Comparison of ENCODE assay signal across 20 mouse cellular contexts in the genomic region with DNA sequence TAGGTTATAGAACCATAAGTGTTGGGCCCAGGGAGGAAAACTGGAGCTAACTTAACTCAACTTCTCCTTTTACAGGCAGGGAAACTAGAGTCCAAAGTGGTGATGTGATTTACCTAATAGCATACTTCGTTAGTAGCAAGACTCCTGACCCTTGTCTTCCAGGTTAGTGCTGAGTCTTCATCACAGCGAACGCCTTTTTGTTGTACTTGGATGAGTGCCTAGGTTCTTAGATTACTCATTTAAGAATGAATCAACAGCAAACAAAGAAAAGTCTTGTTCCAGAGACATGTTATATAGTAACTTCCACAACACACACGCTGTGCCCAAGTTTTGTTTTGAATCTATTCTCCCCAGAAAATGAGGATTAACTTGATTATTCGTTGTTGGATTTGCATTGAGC. TPM values are rescaled to one million over a fixed set of nuclear protein-coding genes. Genes with fewer than 3 reads are reported as not detected.
A peak's percentile ranks its signal among the peaks of the same experiment; 100 is the strongest.
DNase-seq lines count a peak whose midpoint lies in the region; ATAC-seq and TF ChIP-seq lines count a peak whose summit lies in the region.
"Had no signal": no experiment of that assay in that cellular context is flagged by ENCODE, and none has a peak within 500 bp of the region (broad histone marks: within the 10 kb centered on the region; RNA-seq: fewer than 3 reads in every experiment).

No protein-coding gene starts in this region.

- no peak overlapping the region for H3K9ac ChIP-seq in kidney, embryonic 14.5 days (ENCODE audit: low read depth, low read length)
- no peak overlapping the region for H3K9ac ChIP-seq in kidney, embryonic 15.5 days
- H3K9ac ChIP-seq in midbrain, embryonic 13.5 days (replicated peaks) = no peak overlapping the region
- H3K9ac ChIP-seq: hindbrain, embryonic 15.5 days; intestine, embryonic 15.5 days; liver, embryonic 13.5 days; midbrain, embryonic 12.5 days had no signal

- H3K27ac ChIP-seq in kidney, adult 2 months (ENCODE audit: insufficient read depth, low read depth, low read length) = no peak overlapping the region
- no peak overlapping the region for H3K27ac ChIP-seq in kidney, embryonic 14.5 days (ENCODE audit: low read depth, low read length)
- H3K27ac ChIP-seq in kidney, embryonic 15.5 days = no peak overlapping the region
- no peak overlapping the region for H3K27ac ChIP-seq in cerebellum, adult 2 months (ENCODE audit: insufficient read depth, low read length)
- no peak overlapping the region for H3K27ac ChIP-seq in midbrain, embryonic 13.5 days
- H3K27ac ChIP-seq: hindbrain, embryonic 15.5 days; intestine, embryonic 15.5 days; limb, embryonic 10.5 days; liver, embryonic 13.5 days; midbrain, embryonic 12.5 days had no signal

- no peak overlapping the region for H3K4me2 ChIP-seq in kidney, embryonic 14.5 days (replicated peaks; ENCODE audit: low read depth, low read length)
- no peak overlapping the region for H3K4me2 ChIP-seq in kidney, embryonic 15.5 days
- H3K4me2 ChIP-seq in myocyte (ENCODE audit: low read depth) = peak overlapping the region; percentile 40
- H3K4me2 ChIP-seq in midbrain, embryonic 13.5 days (replicated peaks) = no peak overlapping the region
- H3K4me2 ChIP-seq: hindbrain, embryonic 15.5 days; intestine, embryonic 15.5 days; liver, embryonic 13.5 days; midbrain, embryonic 12.5 days had no signal

- peaks cover 4% of the 10 kb centered on the region for H3K4me1 ChIP-seq in kidney, adult 2 months (ENCODE audit: control insufficient read depth, insufficient read depth, low read length)
- H3K4me1 ChIP-seq in kidney, embryonic 14.5 days (ENCODE audit: control insufficient read depth, insufficient read depth, low read length) = no peaks in the 10 kb centered on the region
- H3K4me1 ChIP-seq in kidney, embryonic 15.5 days = peaks cover 4% of the 10 kb centered on the region; the same call in 1 of the 2 replicates
- no peaks in the 10 kb centered on the region for H3K4me1 ChIP-seq in cerebellum, adult 2 months (ENCODE audit: control insufficient read depth, insufficient read depth, low read length)
- H3K4me1 ChIP-seq in midbrain, embryonic 13.5 days (replicated peaks) = no peaks in the 10 kb centered on the region
- H3K4me1 ChIP-seq: limb, embryonic 10.5 days; liver, embryonic 13.5 days; midbrain, embryonic 12.5 days had no signal

- 32% methylated on average over 5 of the region's 5 CpGs for WGBS in kidney, adult 2 months
- WGBS in kidney, embryonic 14.5 days = 50% methylated on average over 5 of the region's 5 CpGs
- WGBS in kidney, embryonic 15.5 days = 46% methylated on average over 5 of the region's 5 CpGs
- 79% methylated on average over 5 of the region's 5 CpGs for WGBS in cerebellum, adult 2 months
- 81% methylated on average over 5 of the region's 5 CpGs for WGBS in midbrain, embryonic 13.5 days

- no peak overlapping the region for H3K4me3 ChIP-seq in kidney, adult 2 months (ENCODE audit: insufficient read depth, low read depth, low read length)
- H3K4me3 ChIP-seq in kidney, embryonic 14.5 days (ENCODE audit: low read length) = no peak overlapping the region
- H3K4me3 ChIP-seq in kidney, embryonic 15.5 days (replicated peaks) = no peak overlapping the region
- H3K4me3 ChIP-seq in myocyte = no peak overlapping the region
- H3K4me3 ChIP-seq in cerebellum, adult 2 months (replicated peaks; ENCODE audit: insufficient read depth, low read depth, low read length) = no peak overlapping the region
- no peak overlapping the region for H3K4me3 ChIP-seq in midbrain, embryonic 13.5 days (replicated peaks)
- H3K4me3 ChIP-seq: hindbrain, embryonic 15.5 days; intestine, embryonic 15.5 days; limb, embryonic 10.5 days; liver, embryonic 13.5 days; midbrain, embryonic 12.5 days had no signal

- H3K79me2 ChIP-seq in myocyte (ENCODE audit: control insufficient read depth, insufficient read depth) = no peaks in the 10 kb centered on the region

- peak; percentile 87 for DNase-seq in kidney, adult 2 months
- peak; percentile 82 for DNase-seq in Muller cell, postnatal 12 days (ENCODE audit: inconsistent ontology term)
- DNase-seq in cerebellum, adult 2 months = no peak
- DNase-seq: adrenal gland, postnatal 36 days; cerebellum, adult 11-12 months; heart, postnatal 4 days; liver, embryonic 13.5 days; thymus, postnatal 4 days had no signal

- TF ChIP-seq CTCF in kidney, adult 2 months (conservative IDR thresholded peaks at IDR 0.05; ENCODE audit: insufficient read depth, insufficient read length, low read depth, low read length) = no peak
- TF ChIP-seq CTCF in cerebellum, adult 2 months (IDR thresholded peaks at IDR 0.05; ENCODE audit: borderline replicate concordance, insufficient read depth, low read depth, low read length) = no peak

- H3K9me3 ChIP-seq in kidney, embryonic 14.5 days (ENCODE audit: control insufficient read depth, low read length) = no peaks in the 10 kb centered on the region
- no peaks in the 10 kb centered on the region for H3K9me3 ChIP-seq in kidney, embryonic 15.5 days (replicated peaks)
- no peaks in the 10 kb centered on the region for H3K9me3 ChIP-seq in midbrain, embryonic 13.5 days
- H3K9me3 ChIP-seq: hindbrain, embryonic 15.5 days; intestine, embryonic 15.5 days; limb, embryonic 10.5 days; liver, embryonic 13.5 days; midbrain, embryonic 12.5 days had no signal

- no peak for ATAC-seq in kidney, embryonic 14.5 days (ENCODE audit: low FRiP score, low TSS enrichment)
- 0 out of 2 replicates have a peak, but pooled peaks have one; percentile 33 for ATAC-seq in kidney, embryonic 15.5 days (replicated peaks; ENCODE audit: low FRiP score)
- no peak for ATAC-seq in midbrain, embryonic 13.5 days
- ATAC-seq: intestine, embryonic 15.5 days had no signal

- H3K27me3 ChIP-seq in kidney, adult 2 months (replicated peaks; ENCODE audit: control insufficient read depth, insufficient read depth, low read length) = no peaks in the 10 kb centered on the region
- H3K27me3 ChIP-seq in kidney, embryonic 14.5 days (ENCODE audit: control insufficient read depth, insufficient read depth, low read length) = no peaks in the 10 kb centered on the region
- H3K27me3 ChIP-seq in kidney, embryonic 15.5 days = no peaks in the 10 kb centered on the region
- H3K27me3 ChIP-seq in myocyte (ENCODE audit: control insufficient read depth, insufficient read depth, insufficient read length) = no peaks in the 10 kb centered on the region
- no peaks in the 10 kb centered on the region for H3K27me3 ChIP-seq in cerebellum, adult 2 months (ENCODE audit: control insufficient read depth, insufficient read depth, low read length)
- no peaks in the 10 kb centered on the region for H3K27me3 ChIP-seq in midbrain, embryonic 13.5 days
- H3K27me3 ChIP-seq: hindbrain, embryonic 15.5 days; intestine, embryonic 15.5 days; liver, embryonic 13.5 days; midbrain, embryonic 12.5 days had no signal

- no peak overlapping the region for H3ac ChIP-seq in myocyte (ENCODE audit: control insufficient read depth, insufficient read length)

- no peak for TF ChIP-seq POLR2A in kidney, adult 2 months (IDR thresholded peaks at IDR 0.05; ENCODE audit: low read depth, low read length)
- no peak for TF ChIP-seq POLR2A in myocyte (IDR thresholded peaks at IDR 0.05; ENCODE audit: insufficient read length, low read depth)
- TF ChIP-seq POLR2A in cerebellum, adult 2 months (IDR thresholded peaks at IDR 0.05; ENCODE audit: borderline replicate concordance, insufficient read depth, low read length) = no peak

- H3K36me3 ChIP-seq in kidney, adult 2 months (ENCODE audit: control insufficient read depth, insufficient read depth, low read length) = no peaks in the 10 kb centered on the region
- no peaks in the 10 kb centered on the region for H3K36me3 ChIP-seq in kidney, embryonic 14.5 days (ENCODE audit: control insufficient read depth, insufficient read depth, low read length)
- no peaks in the 10 kb centered on the region for H3K36me3 ChIP-seq in kidney, embryonic 15.5 days
- H3K36me3 ChIP-seq in myocyte (ENCODE audit: control insufficient read depth, insufficient read depth) = no peaks in the 10 kb centered on the region
- H3K36me3 ChIP-seq in midbrain, embryonic 13.5 days = no peaks in the 10 kb centered on the region
- H3K36me3 ChIP-seq: hindbrain, embryonic 15.5 days; intestine, embryonic 15.5 days; limb, embryonic 10.5 days; liver, embryonic 13.5 days; midbrain, embryonic 12.5 days had no signal

TF ChIP-seq in myocyte, 11 proteins besides CTCF, POLR2A, EP300 and RAD21:
- TF ChIP-seq MAX (IDR thresholded peaks at IDR 0.05; ENCODE audit: low read depth) = no peak
- no peak for TF ChIP-seq TCF3 (IDR thresholded peaks at IDR 0.05; ENCODE audit: insufficient read length, low read depth)
- TF ChIP-seq MYOG (IDR thresholded peaks at IDR 0.05; ENCODE audit: control insufficient read depth in 1 of 3, insufficient read depth in 1 of 3, insufficient read length in 2 of 3, low read depth in 2 of 3) = no peak
- no peak for TF ChIP-seq CEBPB (IDR thresholded peaks at IDR 0.05; ENCODE audit: insufficient read depth, poor library complexity, severe bottlenecking)
- TF ChIP-seq USF1 (IDR thresholded peaks at IDR 0.05; ENCODE audit: low read depth) = no peak
- no peak for TF ChIP-seq MYOD1 (IDR thresholded peaks at IDR 0.05; ENCODE audit: control insufficient read depth in 1 of 3, insufficient read length in 2 of 3, low read depth in 2 of 3)
- no peak for TF ChIP-seq E2F4 (IDR thresholded peaks at IDR 0.05; ENCODE audit: insufficient read depth)
- no peak for TF ChIP-seq TCF12 (IDR thresholded peaks at IDR 0.05; ENCODE audit: insufficient read depth, poor library complexity, severe bottlenecking)
- TF ChIP-seq SRF (IDR thresholded peaks at IDR 0.05; ENCODE audit: control insufficient read depth, insufficient read length, low read depth) = no peak
- no peak for TF ChIP-seq POLR2AphosphoS2 (IDR thresholded peaks at IDR 0.05; ENCODE audit: insufficient read length, low read depth)

RNA-seq across cellular contexts. Expression of gene Oma1, which starts 33.2 kb away (rescaled TPM):
- 17.5 and 19.3 TPM in 2 replicates for polyA plus RNA-seq in kidney, adult 2 months (2012; rRNA removed)
- 20.2 and 24.3 TPM in 2 replicates for polyA plus RNA-seq in kidney, embryonic 14.5 days (2014; fragmentation: Nextera tagmentation; extraction: Ambion mirVana)
- polyA plus RNA-seq in kidney, embryonic 15.5 days (2015; fragmentation: Nextera tagmentation; extraction: Ambion mirVana) = 21.0 and 25.1 TPM in 2 replicates
- polyA plus RNA-seq in myocyte (2012; fragmentation: generic; extraction: Trizol) = 7.2 TPM
- 9.0 and 9.6 TPM in 2 replicates for polyA plus RNA-seq in cerebellum, adult 2 months (2012; rRNA removed)
- 11.1 and 12.0 TPM in 2 replicates for polyA plus RNA-seq in midbrain, embryonic 13.5 days (2015; fragmentation: Nextera tagmentation; extraction: Ambion mirVana)

RNA-seq across cellular contexts. Expression of gene 4921539E11Rik, which starts 56.2 kb away (rescaled TPM):
- not detected in 2 replicates for polyA plus RNA-seq in kidney, adult 2 months (2012; rRNA removed)
- not detected in 2 replicates for polyA plus RNA-seq in kidney, embryonic 14.5 days (2014; fragmentation: Nextera tagmentation; extraction: Ambion mirVana)
- not detected in 2 replicates for polyA plus RNA-seq in kidney, embryonic 15.5 days (2015; fragmentation: Nextera tagmentation; extraction: Ambion mirVana)
- polyA plus RNA-seq in myocyte (2012; fragmentation: generic; extraction: Trizol) = not detected
- not detected in 2 replicates for polyA plus RNA-seq in cerebellum, adult 2 months (2012; rRNA removed)
- not detected in 2 replicates for polyA plus RNA-seq in midbrain, embryonic 13.5 days (2015; fragmentation: Nextera tagmentation; extraction: Ambion mirVana)
- polyA plus RNA-seq: activated CD4-positive, CD25-positive, alpha-beta regulatory T cell, adult 4 months; forebrain, embryonic 11.5 days; heart, embryonic 14.5 days; hindbrain, embryonic 15.5 days; intestine, embryonic 15.5 days; limb, embryonic 10.5 days; liver, embryonic 13.5 days; lung, embryonic 16.5 days; midbrain, embryonic 12.5 days had no signal

Comparison
In these comparisons a context has a peak if more than half of its experiments do, and no peak if none do; other contexts are left out.
1. DNase-seq: peak in kidney, adult 2 months (single experiment) and Muller cell, postnatal 12 days (single experiment); none in cerebellum, adult 2 months (0 of 2).